Mouse (Mus musculus) spleen, adult 10 weeks (tissue): ENCODE measurements around the gene Fbxo30. TPM values are rescaled to one million over a fixed set of nuclear protein-coding genes. Genes with fewer than 3 reads are reported as not detected.

Source experiments
- polyA plus RNA-seq: library from polyadenylated mRNA; stranded (reverse); fragments of 350-450 nt; fragmentation: Illumina TruSeq; extraction: RNeasy Lipid Tissue Mini Kit (QIAGEN cat#74804); gene quantifications from one replicate; pipeline ENCODE4 v1.2.3, GENCODE M21; 2015; ENCODE audit warnings: low replicate concordance; ENCODE audit not compliant: insufficient read depth

Fbxo30 gene
- 22.1 TPM for polyA plus RNA-seq

GRCm38 (mm10) chr10:11280578-11281463, at the start of gene Fbxo30:
TSS of gene Fbxo30 (plus strand) at chr10:11281330.

DNA sequence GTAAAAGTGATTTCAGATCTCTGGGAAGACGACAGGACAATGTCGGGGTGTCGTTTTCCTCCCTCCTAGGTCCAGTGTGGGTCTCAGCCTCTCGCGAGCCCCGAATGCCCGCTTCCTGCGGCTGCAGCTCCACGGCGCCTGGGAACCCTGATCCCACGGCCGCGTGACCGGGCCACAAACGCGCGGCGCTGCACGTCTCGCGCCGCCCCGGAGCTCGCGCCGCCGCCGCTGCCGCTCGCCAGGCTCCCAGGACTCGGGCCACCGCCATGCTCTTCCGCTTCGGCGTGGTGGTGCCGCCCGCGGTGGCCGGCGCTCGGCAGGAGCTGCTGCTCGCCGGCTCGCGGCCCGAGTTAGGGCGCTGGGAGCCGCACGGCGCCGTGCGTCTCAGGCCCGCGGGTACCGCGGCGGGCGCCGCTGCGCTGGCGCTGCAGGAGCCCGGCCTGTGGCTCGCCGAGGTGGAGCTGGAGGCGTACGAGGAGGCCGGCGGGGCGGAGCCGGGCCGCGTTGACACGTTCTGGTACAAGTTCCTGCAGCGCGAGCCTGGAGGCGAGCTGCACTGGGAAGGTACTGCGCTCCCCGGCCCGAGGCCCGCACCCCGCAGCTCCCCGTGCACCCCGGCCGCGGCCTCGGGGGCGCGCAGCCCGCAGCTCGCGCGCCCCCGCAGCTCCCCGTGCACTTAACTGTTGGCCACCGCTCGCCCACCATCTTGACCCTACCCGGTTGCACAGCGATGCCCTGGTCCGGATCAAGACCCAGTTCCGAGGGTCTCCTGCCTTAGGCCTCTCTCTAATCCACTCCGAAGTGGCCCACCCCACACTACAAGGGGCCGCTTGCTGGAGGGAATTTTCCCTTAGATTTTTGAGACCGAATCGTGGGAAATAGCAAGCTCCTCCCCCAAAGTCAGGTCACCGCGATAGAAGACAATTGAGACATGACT, 62.3 kb downstream of the Fbxo30 start, which contains the start of gene Epm2a:
Gene Epm2a (plus strand): TSS at position 200 of the 937 bp plus-strand sequence.

Other genes starting within 250 kb of the Fbxo30 start
- gene Grm1, start 199.0 kb upstream of the Fbxo30 start, polyA plus RNA-seq: 0.04 TPM
- 27.1 TPM for gene Shprh, start 131.9 kb upstream of the Fbxo30 start, polyA plus RNA-seq
- gene Epm2a, start 62.1 kb downstream of the Fbxo30 start, polyA plus RNA-seq: 3.8 TPM